8 mouse cellular contexts compared by ENCODE assay signal in genomic region chr14:73384546-73384912, GRCm38 (mm10). TPM values are rescaled to one million over a fixed set of nuclear protein-coding genes. Genes with fewer than 3 reads are reported as not detected.
A peak's percentile ranks its signal among the peaks of the same experiment; 100 is the strongest.
DNase-seq lines count a peak whose midpoint lies in the region; ATAC-seq and TF ChIP-seq lines count a peak whose summit lies in the region.

No protein-coding gene starts in this region.

- H3K4me3 ChIP-seq in layer of hippocampus, adult 2 months = peak overlapping the region; percentile 98
- peak overlapping the region; percentile 88 for H3K4me3 ChIP-seq in forebrain, embryonic 14.5 days (ENCODE audit: low read depth, low read length)
- peak overlapping the region; percentile 99 for H3K4me3 ChIP-seq in limb, embryonic 15.5 days

- DNase-seq in layer of hippocampus, adult 2 months (ENCODE audit: low spot score in 2 of 2) = no peak
- DNase-seq in layer of hippocampus, postnatal 36 days = no peak
- DNase-seq in Muller cell, postnatal 12 days (ENCODE audit: inconsistent ontology term) = peak; percentile 62
- peak; percentile 70 for DNase-seq in forebrain, embryonic 14.5 days (ENCODE audit: low spot score)
- DNase-seq in naive thymus-derived CD4-positive, alpha-beta T cell, adult 2 months (ENCODE audit: low read depth) = peak; percentile 77
- no peak for DNase-seq in thymus, postnatal 10 days (ENCODE audit: low spot score in 2 of 2)
- DNase-seq in frontal cortex, postnatal 25 days (ENCODE audit: low spot score in 2 of 2) = no peak

- no peak; the same call in 1 of the 2 replicates for ATAC-seq in forebrain, embryonic 14.5 days
- no peak; the same call in 1 of the 2 replicates for ATAC-seq in limb, embryonic 15.5 days (ENCODE audit: insufficient number of reproducible peaks, low FRiP score, low TSS enrichment, low read depth)

- H3K4me2 ChIP-seq in forebrain, embryonic 14.5 days (ENCODE audit: low read length) = peak overlapping the region; percentile 58
- peak overlapping the region; percentile 46 for H3K4me2 ChIP-seq in limb, embryonic 15.5 days

- peak overlapping the region; percentile 100 for H3K27ac ChIP-seq in layer of hippocampus, adult 2 months
- peak overlapping the region; percentile 89 for H3K27ac ChIP-seq in forebrain, embryonic 14.5 days (ENCODE audit: low read depth, low read length)
- H3K27ac ChIP-seq in limb, embryonic 15.5 days = peak overlapping the region; percentile 98

- peaks cover 30% of the 10 kb centered on the region; the same call in 1 of the 2 replicates for H3K4me1 ChIP-seq in forebrain, embryonic 14.5 days (ENCODE audit: control insufficient read depth, insufficient read depth, low read length)
- H3K4me1 ChIP-seq in limb, embryonic 15.5 days = peaks cover 29% of the 10 kb centered on the region

- no peaks in the 10 kb centered on the region for H3K36me3 ChIP-seq in forebrain, embryonic 14.5 days (ENCODE audit: control insufficient read depth, insufficient read depth, low read length)
- H3K36me3 ChIP-seq in limb, embryonic 15.5 days = no peaks in the 10 kb centered on the region; the same call in 1 of the 2 replicates

- H3K9me3 ChIP-seq in forebrain, embryonic 14.5 days (replicated peaks; ENCODE audit: control insufficient read depth, low read length) = no peaks in the 10 kb centered on the region
- no peaks in the 10 kb centered on the region for H3K9me3 ChIP-seq in limb, embryonic 15.5 days

- H3K27me3 ChIP-seq in forebrain, embryonic 14.5 days (replicated peaks; ENCODE audit: control insufficient read depth, insufficient read depth, low read length) = no peaks in the 10 kb centered on the region
- no peaks in the 10 kb centered on the region for H3K27me3 ChIP-seq in limb, embryonic 15.5 days

- TF ChIP-seq CTCF in layer of hippocampus, adult 2 months (conservative IDR thresholded peaks at IDR 0.05) = no peak

- H3K9ac ChIP-seq in forebrain, embryonic 14.5 days (ENCODE audit: low read length) = peak overlapping the region; percentile 96
- H3K9ac ChIP-seq in limb, embryonic 15.5 days = peak overlapping the region; percentile 99

- under 1% methylated on average over 13 of the region's 13 CpGs for WGBS in forebrain, embryonic 14.5 days
- 0% methylated on average over 13 of the region's 13 CpGs for WGBS in limb, embryonic 15.5 days

RNA-seq across cellular contexts. Expression of gene Itm2b, which starts 0.6 kb away (rescaled TPM):
- total RNA-seq in layer of hippocampus, adult 2 months (2021) = 1,000 to 10,000 TPM in 1 of 2 experiments, 100 to 1,000 TPM in 1; 989 to 1,035 TPM
- 1,000 to 10,000 TPM in 1 of 2 experiments, 100 to 1,000 TPM in 1; 984 to 1,028 TPM for total RNA-seq in layer of hippocampus, postnatal 36 days (2021)
- 754 and 783 TPM in 2 replicates for polyA plus RNA-seq in forebrain, embryonic 14.5 days (2014; fragmentation: Nextera tagmentation; extraction: Ambion mirVana)
- 1,189 and 1,299 TPM in 2 replicates for polyA plus RNA-seq in limb, embryonic 15.5 days (2015; fragmentation: Nextera tagmentation; extraction: Ambion mirVana)

RNA-seq across cellular contexts. Expression of gene Rb1, which starts 58.9 kb away (rescaled TPM):
- 10 to 100 TPM; 32.0 to 40.5 TPM for total RNA-seq in layer of hippocampus, adult 2 months (2021)
- 10 to 100 TPM; 39.2 to 43.2 TPM for total RNA-seq in layer of hippocampus, postnatal 36 days (2021)
- polyA plus RNA-seq in forebrain, embryonic 14.5 days (2014; fragmentation: Nextera tagmentation; extraction: Ambion mirVana) = 27.2 and 28.5 TPM in 2 replicates
- polyA plus RNA-seq in limb, embryonic 15.5 days (2015; fragmentation: Nextera tagmentation; extraction: Ambion mirVana) = 18.0 and 23.2 TPM in 2 replicates

Comparison
In these comparisons a context has a peak if more than half of its experiments do, and no peak if none do; other contexts are left out.
1. DNase-seq: peak in Muller cell, postnatal 12 days (single experiment), forebrain, embryonic 14.5 days (single experiment) and naive thymus-derived CD4-positive, alpha-beta T cell, adult 2 months (single experiment); none in layer of hippocampus, adult 2 months (0 of 2), layer of hippocampus, postnatal 36 days (0 of 2), thymus, postnatal 10 days (0 of 2) and frontal cortex, postnatal 25 days (0 of 2).
2. Peak in every context shown above with its lines, with median percentiles within 50 percentile points of each other: H3K27ac ChIP-seq and H3K4me3 ChIP-seq.